Mouse (Mus musculus) limb, embryonic 13.5 days (tissue): ENCODE data around the gene Shank1. TPM values are rescaled to one million over a fixed set of nuclear protein-coding genes. Genes with fewer than 3 reads are reported as not detected.
A peak's percentile ranks its signal among the peaks of the same experiment; 100 is the strongest.

Experiments used
- ATAC-seq: fragments of 200-750 bp; cut with Nextera tagmentation; 2 replicates; pipeline ENCODE4 v1.8.0; 2017; ENCODE audit warnings: low read depth, moderate number of reproducible peaks, moderate TSS enrichment; ENCODE audit not compliant: low FRiP score
- H3K27ac ChIP-seq: fragments of 300-500 bp; sonication (generic); 2 replicates; pipeline ENCODE4 v1.5.1; 2015; ENCODE audit warnings: inconsistent platforms, mild to moderate bottlenecking, moderate library complexity
- H3K27me3 ChIP-seq: fragments of 300-500 bp; sonication (generic); 2 replicates; pipeline ENCODE4 v1.6.1; 2015; ENCODE audit warnings: mild to moderate bottlenecking, inconsistent platforms
- H3K36me3 ChIP-seq: fragments of 300-500 bp; sonication (generic); 2 replicates; pipeline ENCODE4 v1.6.1; 2015; ENCODE audit warnings: inconsistent platforms, mild to moderate bottlenecking, moderate library complexity
- H3K4me1 ChIP-seq: fragments of 300-500 bp; sonication (generic); 2 replicates; pipeline ENCODE4 v1.6.1; 2015; ENCODE audit warnings: inconsistent platforms
- H3K4me2 ChIP-seq: fragments of 300-500 bp; sonication (generic); replicated peaks from 2 replicates; pipeline ENCODE4 v1.6.1; 2015; ENCODE audit warnings: inconsistent platforms, mild to moderate bottlenecking, moderate library complexity
- H3K4me3 ChIP-seq: fragments of 300-500 bp; sonication (generic); 2 replicates; pipeline ENCODE4 v1.5.1; 2015; ENCODE audit warnings: moderate library complexity, mild to moderate bottlenecking, inconsistent platforms
- H3K9ac ChIP-seq: fragments of 300-500 bp; sonication (generic); 2 replicates; pipeline ENCODE4 v1.6.1; 2015; ENCODE audit warnings: mild to moderate bottlenecking, inconsistent platforms
- H3K9me3 ChIP-seq: fragments of 300-500 bp; sonication (generic); 2 replicates; pipeline ENCODE4 v1.6.1; 2016; ENCODE audit warnings: inconsistent platforms
- WGBS: fragments of 180-500 bp; shearing (Covaris S2); methylation state at CpG from one replicate; pipeline ENCODE4 v1.1.7; 2015; 5-methylcytosine and 5-hydroxymethylcytosine counted together
- polyA plus RNA-seq: library from polyadenylated mRNA; unstranded; fragments of >200 nt; fragmentation: Nextera tagmentation; extraction: Ambion mirVana; gene quantifications from 2 replicates; pipeline ENCODE4 v1.2.1, GENCODE M21; 2015

Shank1 gene
- 3.1 and 3.3 TPM in 2 replicates for polyA plus RNA-seq

GRCm38 (mm10) chr7:44309475-44310284 is at the start of gene Shank1:
Gene Shank1, plus strand, starts transcription at chr7:44310253.
- peaks cover 40% of the 10 kb centered on the region for H3K27me3 ChIP-seq
- no peak for ATAC-seq

GRCm38 (mm10) chr7:44260410-44260809 is 49.6 kb upstream of the Shank1 start:
- no peak overlapping the region for H3K27ac ChIP-seq
- H3K36me3 ChIP-seq, result no peaks in the 10 kb centered on the region
- peaks cover 7% of the 10 kb centered on the region for H3K4me1 ChIP-seq
- no peak overlapping the region for H3K4me2 ChIP-seq
- no peak overlapping the region for H3K4me3 ChIP-seq
- WGBS, result 68% methylated on average over 6 of the region's 6 CpGs
- H3K9ac ChIP-seq, result no peak overlapping the region
- ATAC-seq, result no peak
- H3K27me3 ChIP-seq, result peaks cover 35% of the 10 kb centered on the region
- H3K9me3 ChIP-seq, result no peaks in the 10 kb centered on the region

More at GRCm38 (mm10) chr7:44309475-44310284, at the start of gene Shank1:
- peak within 1 kb of the TSS; percentile 56 for H3K4me3 ChIP-seq
- H3K36me3 ChIP-seq, result no peaks in the 10 kb centered on the region
- peak within 1 kb of the TSS; percentile 67 for H3K9ac ChIP-seq
- H3K27ac ChIP-seq, result peak within 1 kb of the TSS; percentile 33; the same call in 1 of the 2 replicates
- peak within 1 kb of the TSS; percentile 98 for H3K4me2 ChIP-seq
- H3K4me1 ChIP-seq, result peaks cover 56% of the 10 kb centered on the region
- WGBS, result 24% methylated on average over 11 of the region's 22 CpGs
- no peaks in the 10 kb centered on the region for H3K9me3 ChIP-seq

- ATAC-seq, result no peak
- 59% methylated on average over 5 of the region's 5 CpGs for WGBS
These were observed 48.9 kb upstream of the Shank1 start, which contains the start of gene Gm15517 for GRCm38 (mm10) chr7:44261147-44261546. Gene Gm15517, plus strand, starts transcription at chr7:44261447.

DNA sequence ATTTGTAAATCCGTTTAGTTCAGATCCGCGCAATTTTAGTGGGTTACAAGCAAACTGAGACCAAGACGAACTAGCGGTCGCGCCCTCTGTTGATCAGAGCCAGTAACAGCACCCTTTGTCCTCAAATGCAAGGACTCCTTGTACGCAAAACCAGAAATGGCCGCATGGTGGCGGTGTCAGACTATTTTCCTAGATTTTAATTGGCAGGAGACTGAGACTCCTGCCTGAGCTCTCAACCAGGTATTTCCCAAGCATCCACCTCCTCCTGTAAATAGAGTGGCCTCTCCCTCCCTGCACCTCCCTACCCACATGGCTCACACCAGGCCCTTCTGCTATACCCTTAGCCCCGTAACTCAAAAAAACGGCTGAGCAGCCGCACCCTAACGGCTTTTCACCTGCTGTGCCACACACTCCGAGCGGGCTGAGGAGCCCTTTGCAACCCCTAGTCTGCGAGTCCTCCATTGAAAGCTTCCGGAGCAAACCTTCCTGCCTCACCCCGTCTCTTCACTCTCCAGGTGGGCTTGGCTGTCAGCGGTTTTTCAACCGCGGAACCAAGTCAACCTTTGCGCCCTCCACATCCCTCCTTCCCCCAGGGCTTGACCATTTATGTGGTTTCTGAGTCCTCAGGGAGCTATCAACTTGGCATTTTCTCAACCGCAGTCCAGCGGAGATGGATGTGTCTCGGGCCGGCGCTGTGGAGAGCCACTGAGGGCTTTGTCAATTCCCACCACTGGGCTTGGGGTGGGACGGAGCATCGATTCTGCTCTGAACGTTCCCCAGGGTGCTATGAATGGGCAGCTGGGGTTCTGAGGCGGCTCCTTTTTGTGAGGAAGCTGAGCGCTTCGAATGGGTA is 47.0 kb upstream of the Shank1 start:
- no peak overlapping the region; the same call in 1 of the 2 replicates for H3K9ac ChIP-seq
- H3K4me2 ChIP-seq, result peak overlapping the region; percentile 58
- peak overlapping the region; percentile 28 for H3K4me3 ChIP-seq
- H3K27me3 ChIP-seq, result peaks cover 53% of the 10 kb centered on the region
- H3K27ac ChIP-seq, result no peak overlapping the region
- H3K4me1 ChIP-seq, result peaks cover 7% of the 10 kb centered on the region
- no peaks in the 10 kb centered on the region for H3K9me3 ChIP-seq
- peak; percentile 55 for ATAC-seq
- WGBS, result 2% methylated on average over 34 of the region's 34 CpGs
- H3K36me3 ChIP-seq, result no peaks in the 10 kb centered on the region

More at GRCm38 (mm10) chr7:44261147-44261546, 48.9 kb upstream of the Shank1 start, which contains the start of gene Gm15517:
- H3K4me3 ChIP-seq, result no peak within 1 kb of the TSS
- no peaks in the 10 kb centered on the region for H3K36me3 ChIP-seq
- H3K9me3 ChIP-seq, result no peaks in the 10 kb centered on the region
- peaks cover 7% of the 10 kb centered on the region for H3K4me1 ChIP-seq
- peaks cover 41% of the 10 kb centered on the region for H3K27me3 ChIP-seq
- H3K9ac ChIP-seq, result peak within 1 kb of the TSS; percentile 13; the same call in 1 of the 2 replicates
- no peak within 1 kb of the TSS for H3K4me2 ChIP-seq
- no peak within 1 kb of the TSS for H3K27ac ChIP-seq

DNA sequence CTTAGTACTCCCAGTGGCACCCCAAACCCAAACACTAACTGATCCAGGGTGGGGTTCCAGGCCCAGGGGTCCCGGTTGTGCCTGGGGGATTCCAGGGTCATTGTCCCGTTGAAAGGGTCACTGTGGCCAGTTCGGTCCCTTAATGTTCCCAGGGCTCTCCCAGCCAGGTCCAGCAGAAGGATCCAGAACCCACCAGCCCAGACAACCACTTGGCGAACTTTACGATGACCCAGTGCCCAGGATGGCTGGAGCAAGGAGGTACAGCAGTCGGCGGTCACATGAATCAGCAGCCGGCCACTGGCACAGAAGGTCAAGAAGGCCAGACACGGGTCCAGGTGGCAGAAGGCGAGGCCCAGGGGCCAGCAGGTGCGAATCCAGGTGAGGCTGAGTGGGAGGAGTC is 41.9 kb upstream of the Shank1 start:
- 78% methylated on average over 11 of the region's 11 CpGs for WGBS
- ATAC-seq, result no peak
- peaks cover 4% of the 10 kb centered on the region for H3K4me1 ChIP-seq
- H3K4me3 ChIP-seq, result no peak overlapping the region
- no peaks in the 10 kb centered on the region for H3K9me3 ChIP-seq
- H3K4me2 ChIP-seq, result no peak overlapping the region
- peaks cover 55% of the 10 kb centered on the region for H3K27me3 ChIP-seq
- no peak overlapping the region for H3K27ac ChIP-seq
- no peak overlapping the region for H3K9ac ChIP-seq
- H3K36me3 ChIP-seq, result no peaks in the 10 kb centered on the region

- no peak for ATAC-seq
- no peak overlapping the region for H3K4me3 ChIP-seq
- H3K27me3 ChIP-seq, result peaks cover 55% of the 10 kb centered on the region
- no peaks in the 10 kb centered on the region for H3K36me3 ChIP-seq
- H3K9ac ChIP-seq, result no peak overlapping the region
- 92% methylated on average over 2 of the region's 2 CpGs for WGBS
- no peaks in the 10 kb centered on the region for H3K4me1 ChIP-seq
- H3K9me3 ChIP-seq, result no peaks in the 10 kb centered on the region
- no peak overlapping the region for H3K27ac ChIP-seq
- H3K4me2 ChIP-seq, result no peak overlapping the region
These were observed 40.7 kb upstream of the Shank1 start for GRCm38 (mm10) chr7:44269397-44269796.

GRCm38 (mm10) chr7:44271309-44271708 is 38.7 kb upstream of the Shank1 start:
- Histone ChIP-seq H3K9me3 (no peaks in the 10 kb centered on the region; the same call in 1 of the 2 replicates), H3K4me3 (no peak overlapping the region), H3K4me2 (no peak overlapping the region), H3K36me3 (no peaks in the 10 kb centered on the region), H3K27me3 (peaks cover 62% of the 10 kb centered on the region), H3K27ac (no peak overlapping the region), H3K4me1 (no peaks in the 10 kb centered on the region), H3K9ac (no peak overlapping the region)
- WGBS, result 68% methylated on average over 2 of the region's 2 CpGs
- ATAC-seq, result no peak

DNA sequence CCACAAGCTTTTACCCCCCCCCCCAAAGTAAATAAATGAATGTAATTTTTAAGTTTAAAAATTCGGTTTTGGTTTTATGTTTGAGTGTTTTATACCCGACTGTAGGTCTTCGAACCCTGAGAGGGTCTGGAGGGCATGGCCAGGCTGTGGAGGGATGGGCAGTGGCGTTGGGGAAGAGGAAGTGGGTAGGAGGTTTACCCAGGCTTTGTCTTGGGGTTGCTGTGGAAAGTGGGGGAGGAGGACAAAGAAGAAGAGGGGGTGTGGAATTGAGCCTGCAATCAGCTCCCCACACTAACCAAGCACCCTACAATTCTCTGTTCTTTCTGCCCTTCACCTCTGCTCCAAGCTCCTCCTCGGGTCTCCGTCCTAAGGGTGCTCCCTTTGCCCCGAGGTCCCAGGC is 37.5 kb upstream of the Shank1 start:
- 94% methylated on average over 7 of the region's 7 CpGs for WGBS
- no peak for ATAC-seq

DNA sequence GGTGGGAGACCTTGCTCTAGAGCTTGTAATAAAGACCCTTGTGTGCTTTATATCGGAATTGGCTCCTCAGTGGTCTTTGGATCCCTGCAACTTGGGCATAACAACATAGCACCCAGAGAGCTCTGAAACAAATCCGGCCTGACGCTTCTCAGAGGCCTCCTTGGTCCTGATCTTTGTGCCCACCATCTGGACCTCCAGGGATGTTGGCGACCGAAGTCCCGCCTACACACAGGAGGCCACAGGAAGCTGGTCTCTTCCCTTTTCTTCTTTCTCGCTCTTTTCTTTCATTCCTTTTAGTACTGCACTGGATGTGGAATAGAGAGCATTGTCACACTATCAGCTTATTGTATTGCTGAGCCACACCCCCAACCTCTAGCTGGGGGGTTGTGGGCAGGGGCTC is 36.6 kb upstream of the Shank1 start:
- no peak overlapping the region for H3K4me2 ChIP-seq
- no peak for ATAC-seq
- H3K4me1 ChIP-seq, result no peaks in the 10 kb centered on the region
- peaks cover 48% of the 10 kb centered on the region for H3K27me3 ChIP-seq
- 73% methylated on average over 7 of the region's 7 CpGs for WGBS
- no peak overlapping the region for H3K9ac ChIP-seq
- no peak overlapping the region for H3K27ac ChIP-seq
- H3K4me3 ChIP-seq, result no peak overlapping the region
- peaks cover 5% of the 10 kb centered on the region; the same call in 1 of the 2 replicates for H3K9me3 ChIP-seq
- H3K36me3 ChIP-seq, result no peaks in the 10 kb centered on the region

More for the DNA sequence above, 37.5 kb upstream of the Shank1 start:
- no peak overlapping the region for H3K27ac ChIP-seq
- no peak overlapping the region for H3K9ac ChIP-seq
- H3K4me2 ChIP-seq, result no peak overlapping the region
- H3K4me3 ChIP-seq, result no peak overlapping the region
- H3K9me3 ChIP-seq, result no peaks in the 10 kb centered on the region; the same call in 1 of the 2 replicates
- H3K27me3 ChIP-seq, result peaks cover 57% of the 10 kb centered on the region
- H3K36me3 ChIP-seq, result no peaks in the 10 kb centered on the region
- H3K4me1 ChIP-seq, result no peaks in the 10 kb centered on the region

GRCm38 (mm10) chr7:44274096-44274495 is 36.0 kb upstream of the Shank1 start:
- no peak overlapping the region for H3K4me2 ChIP-seq
- no peak overlapping the region for H3K9ac ChIP-seq
- H3K27me3 ChIP-seq, result peaks cover 44% of the 10 kb centered on the region
- H3K4me3 ChIP-seq, result no peak overlapping the region
- no peaks in the 10 kb centered on the region for H3K4me1 ChIP-seq
- H3K36me3 ChIP-seq, result no peaks in the 10 kb centered on the region
- ATAC-seq, result no peak
- peaks cover 5% of the 10 kb centered on the region; the same call in 1 of the 2 replicates for H3K9me3 ChIP-seq
- WGBS, result 41% methylated on average over 11 of the region's 11 CpGs
- no peak overlapping the region for H3K27ac ChIP-seq

DNA sequence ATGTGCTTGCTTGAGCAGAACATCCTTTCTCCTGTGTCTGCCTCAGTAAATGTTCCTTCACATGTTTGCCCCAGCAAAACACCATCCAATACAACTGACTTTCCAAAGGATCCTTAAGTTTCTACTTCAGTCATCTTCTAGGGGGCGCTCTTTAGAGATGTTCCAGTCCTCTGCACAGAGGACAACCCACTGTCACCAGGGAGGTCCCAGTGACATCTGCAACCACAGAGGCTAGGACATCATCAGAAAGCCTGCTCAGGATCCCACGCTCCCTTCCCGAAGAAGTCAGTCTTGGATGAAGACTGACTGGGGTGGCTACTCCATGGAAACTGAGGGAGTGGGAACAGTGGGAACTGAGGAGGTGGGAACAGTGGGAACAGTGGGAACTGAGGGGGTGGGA is 34.5 kb upstream of the Shank1 start:
- Histone ChIP-seq H3K27me3 (peaks cover 45% of the 10 kb centered on the region), H3K4me2 (no peak overlapping the region), H3K4me1 (no peaks in the 10 kb centered on the region), H3K4me3 (no peak overlapping the region), H3K36me3 (no peaks in the 10 kb centered on the region), H3K9me3 (peaks cover 5% of the 10 kb centered on the region; the same call in 1 of the 2 replicates), H3K9ac (no peak overlapping the region), H3K27ac (no peak overlapping the region)
- WGBS, result 81% methylated on average over 3 of the region's 3 CpGs
- ATAC-seq, result no peak
